Mouse (Mus musculus) erythroblast, embryonic 14.5 days (primary cell): ENCODE data around the gene Camsap2. TPM values are rescaled to one million over a fixed set of nuclear protein-coding genes. Genes with fewer than 3 reads are reported as not detected.

Experiments used
- H3K27me3 ChIP-seq: 2 replicates; pipeline ENCODE4 v1.6.1; 2012; ENCODE audit warnings: inconsistent platforms; ENCODE audit not compliant: control insufficient read depth
- H3K36me3 ChIP-seq: 2 replicates; pipeline ENCODE4 v1.6.1; 2012; ENCODE audit warnings: mild to moderate bottlenecking, inconsistent platforms; ENCODE audit not compliant: control insufficient read depth
- H3K4me1 ChIP-seq: 2 replicates; pipeline ENCODE4 v1.6.1; 2012; ENCODE audit warnings: inconsistent platforms; ENCODE audit not compliant: control insufficient read depth
- H3K4me3 ChIP-seq: replicated peaks from 2 replicates; pipeline ENCODE3; 2012; ENCODE audit warnings: moderate library complexity, mild to moderate bottlenecking, inconsistent platforms
- H3K9me3 ChIP-seq: 2 replicates; pipeline ENCODE4 v1.6.1; 2012; ENCODE audit warnings: low read length, inconsistent platforms, mixed read lengths; ENCODE audit not compliant: control insufficient read depth
- GATA1 ChIP-seq: IDR thresholded peaks from 2 replicates; pipeline ENCODE4 v1.6.1; 2012; ENCODE audit warnings: low read length, inconsistent platforms, mixed read lengths
- TAL1 ChIP-seq: IDR thresholded peaks from 3 replicates; pipeline ENCODE4 v1.6.1; 2012; ENCODE audit warnings: low read length, inconsistent platforms, mixed read lengths
- polyA plus RNA-seq: library from polyadenylated mRNA; stranded (reverse); fragments of >175 nt; gene quantifications from 2 replicates; pipeline ENCODE4 v1.2.3, GENCODE M21; 2012

Gene Camsap2
- polyA plus RNA-seq, 1 experiment: 1.1 TPM

- H3K4me1 ChIP-seq: peaks cover 10% of the 10 kb centered on the region
- H3K9me3 ChIP-seq: peaks cover 5% of the 10 kb centered on the region; the same call in 1 of the 2 replicates
- TF ChIP-seq TAL1 (no peak), GATA1 (no peak)
- H3K36me3 ChIP-seq: no peaks in the 10 kb centered on the region
- H3K4me3 ChIP-seq: no peak overlapping the region
- H3K27me3 ChIP-seq: peaks cover 84% of the 10 kb centered on the region
These were observed 87.4 kb downstream of the Camsap2 start for GRCm38 (mm10) chr1:136258495-136258894.

GRCm38 (mm10) chr1:136255657-136256056 is 90.2 kb downstream of the Camsap2 start:
- Histone ChIP-seq H3K27me3 (peaks cover 56% of the 10 kb centered on the region), H3K4me3 (no peak overlapping the region), H3K36me3 (no peaks in the 10 kb centered on the region), H3K9me3 (peaks cover 5% of the 10 kb centered on the region; the same call in 1 of the 2 replicates), H3K4me1 (peaks cover 9% of the 10 kb centered on the region)
- no peak for TF ChIP-seq TAL1
- no peak for TF ChIP-seq GATA1

GRCm38 (mm10) chr1:136255174-136255573 is 90.7 kb downstream of the Camsap2 start:
- no peak overlapping the region for H3K4me3 ChIP-seq
- no peak for TF ChIP-seq GATA1
- no peak for TF ChIP-seq TAL1
- H3K27me3 ChIP-seq: peaks cover 51% of the 10 kb centered on the region
- peaks cover 5% of the 10 kb centered on the region; the same call in 1 of the 2 replicates for H3K9me3 ChIP-seq
- H3K36me3 ChIP-seq: no peaks in the 10 kb centered on the region
- H3K4me1 ChIP-seq: peaks cover 4% of the 10 kb centered on the region

- H3K4me1 ChIP-seq: no peaks in the 10 kb centered on the region; the same call in 1 of the 2 replicates
- peaks cover 1% of the 10 kb centered on the region; the same call in 1 of the 2 replicates for H3K9me3 ChIP-seq
- no peak for TF ChIP-seq GATA1
- TF ChIP-seq TAL1: no peak
- no peak overlapping the region for H3K4me3 ChIP-seq
- H3K36me3 ChIP-seq: no peaks in the 10 kb centered on the region
- peaks cover 45% of the 10 kb centered on the region for H3K27me3 ChIP-seq
These were observed 91.3 kb downstream of the Camsap2 start for GRCm38 (mm10) chr1:136254503-136255065.

GRCm38 (mm10) chr1:136253472-136253871 is 92.4 kb downstream of the Camsap2 start:
- H3K36me3 ChIP-seq: no peaks in the 10 kb centered on the region
- TF ChIP-seq GATA1 (no peak), TAL1 (no peak)
- H3K4me1 ChIP-seq: no peaks in the 10 kb centered on the region; the same call in 1 of the 2 replicates
- H3K27me3 ChIP-seq: peaks cover 36% of the 10 kb centered on the region
- H3K4me3 ChIP-seq: no peak overlapping the region
- no peaks in the 10 kb centered on the region for H3K9me3 ChIP-seq

GRCm38 (mm10) chr1:136249662-136250061 is 96.2 kb downstream of the Camsap2 start:
- Histone ChIP-seq H3K4me3 (no peak overlapping the region), H3K9me3 (no peaks in the 10 kb centered on the region), H3K4me1 (no peaks in the 10 kb centered on the region; the same call in 1 of the 2 replicates), H3K36me3 (no peaks in the 10 kb centered on the region), H3K27me3 (peaks cover 2% of the 10 kb centered on the region; the same call in 1 of the 2 replicates)
- TF ChIP-seq GATA1 (no peak), TAL1 (no peak)

GRCm38 (mm10) chr1:136247393-136247792 is 98.5 kb downstream of the Camsap2 start:
- no peak overlapping the region for H3K4me3 ChIP-seq
- peaks cover 4% of the 10 kb centered on the region; the same call in 1 of the 2 replicates for H3K27me3 ChIP-seq
- TF ChIP-seq GATA1 (no peak), TAL1 (no peak)
- H3K9me3 ChIP-seq: no peaks in the 10 kb centered on the region
- H3K36me3 ChIP-seq: no peaks in the 10 kb centered on the region
- H3K4me1 ChIP-seq: no peaks in the 10 kb centered on the region

- no peaks in the 10 kb centered on the region for H3K4me1 ChIP-seq
- H3K27me3 ChIP-seq: peaks cover 6% of the 10 kb centered on the region; the same call in 1 of the 2 replicates
- no peak overlapping the region for H3K4me3 ChIP-seq
- no peak for TF ChIP-seq TAL1
- no peak for TF ChIP-seq GATA1
- no peaks in the 10 kb centered on the region for H3K36me3 ChIP-seq
- H3K9me3 ChIP-seq: no peaks in the 10 kb centered on the region
These were observed 101.4 kb downstream of the Camsap2 start for GRCm38 (mm10) chr1:136244469-136244868.

- Histone ChIP-seq H3K36me3 (no peaks in the 10 kb centered on the region), H3K27me3 (peaks cover 10% of the 10 kb centered on the region), H3K4me1 (peaks cover 3% of the 10 kb centered on the region; the same call in 1 of the 2 replicates), H3K4me3 (no peak overlapping the region), H3K9me3 (no peaks in the 10 kb centered on the region)
- TF ChIP-seq TAL1 (no peak), GATA1 (no peak)
These were observed 104.1 kb downstream of the Camsap2 start for GRCm38 (mm10) chr1:136241801-136242200.
